Mouse (Mus musculus) ovary, adult 2 months (tissue): ENCODE measurements around the gene Kdm6b. TPM values are rescaled to one million over a fixed set of nuclear protein-coding genes. Genes with fewer than 3 reads are reported as not detected.

Experiments
- polyA plus RNA-seq: library from polyadenylated mRNA; depleted of rRNA; stranded (reverse); fragments of >200 nt; gene quantifications from 2 replicates; pipeline ENCODE4 v1.2.3, GENCODE M21; 2012; rRNA removed

Kdm6b gene
- polyA plus RNA-seq: 15.6 and 16.4 TPM in 2 replicates

DNA sequence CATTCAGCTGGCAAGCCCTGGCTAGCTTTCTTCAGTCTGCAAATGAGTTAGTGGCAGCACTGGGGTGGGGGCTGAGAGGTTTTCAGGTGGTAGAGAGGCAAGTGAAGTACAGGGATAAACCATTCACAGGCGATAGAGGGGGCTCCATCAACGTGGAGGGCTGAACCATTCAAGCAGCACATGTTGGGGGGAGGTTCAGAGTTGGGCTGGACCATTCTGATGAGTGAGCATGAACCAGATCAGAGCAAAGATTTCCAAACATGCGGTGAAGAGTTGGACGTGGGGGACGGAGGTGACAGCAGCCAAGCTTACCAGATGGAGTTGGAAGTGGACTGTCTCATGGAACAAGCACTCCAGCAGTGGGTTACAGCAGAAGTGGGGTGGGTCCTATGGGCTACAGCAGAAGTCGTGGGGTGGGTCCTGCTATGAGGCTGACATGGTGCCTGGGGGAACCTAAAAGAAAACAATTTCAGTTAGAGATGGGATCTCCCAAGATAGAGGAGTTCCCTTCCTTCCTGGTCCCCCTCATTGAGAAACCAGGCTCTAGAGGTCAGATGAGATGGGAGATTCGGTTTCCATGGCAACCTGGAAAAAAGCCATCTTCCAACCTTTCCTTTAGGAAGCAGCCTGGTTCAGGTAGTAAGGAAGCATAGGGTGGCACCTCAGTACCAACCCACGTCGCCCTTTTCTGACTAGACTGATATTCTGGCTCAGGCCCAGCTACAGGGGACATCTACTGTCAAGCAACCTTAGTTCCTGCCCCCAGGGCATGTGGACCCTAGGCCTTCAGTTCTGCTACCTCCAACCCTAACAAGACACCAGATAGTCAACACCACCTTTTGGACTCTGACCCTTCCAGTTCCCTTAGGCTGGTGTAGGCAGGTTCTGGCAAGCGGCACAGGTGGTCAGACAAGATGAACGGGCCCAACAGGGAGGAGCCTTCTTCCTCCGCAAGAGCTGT lies at the start of gene Kdm6b:
TSS of gene Kdm6b (minus strand) at position 455 of the 961 bp plus-strand sequence.

GRCm38 (mm10) chr11:69398059-69398458 lies 15.4 kb downstream of the Kdm6b start, which contains the start of gene Tmem88:
Gene Tmem88 (minus strand): TSS chr11:69398234.

DNA sequence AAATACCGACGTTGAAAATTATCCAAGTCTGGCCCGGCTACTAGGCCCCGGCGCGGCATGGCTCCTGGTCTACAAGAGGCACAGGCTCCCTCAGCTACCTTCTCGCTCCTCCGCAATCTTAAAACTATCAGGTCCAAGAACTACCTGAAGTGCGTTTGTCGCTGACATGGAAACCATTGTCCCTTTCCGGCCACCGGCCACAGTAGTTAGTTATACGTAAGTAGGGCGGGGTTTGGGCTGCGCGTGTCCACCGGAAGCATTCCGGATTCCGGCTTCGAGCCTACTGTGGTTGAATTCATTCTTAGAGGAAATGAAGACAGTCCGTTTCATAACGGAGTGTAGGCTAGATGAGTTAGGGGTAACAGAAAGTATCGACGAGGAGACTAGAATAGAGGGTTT lies 18.2 kb downstream of the Kdm6b start, which contains the start of the genes Naa38 and Cyb5d1:
TSS of gene Naa38 (plus strand) at position 253 of the 399 bp plus-strand sequence.
TSS of gene Cyb5d1 (minus strand) at position 397 of the 399 bp plus-strand sequence.

GRCm38 (mm10) chr11:69369215-69369989 lies 44.1 kb downstream of the Kdm6b start, which contains the start of gene Chd3:
Gene Chd3 (minus strand): TSS chr11:69369406.

Other genes with a start within 250 kb of the Kdm6b start
- gene Alox8, start 215.8 kb downstream of the Kdm6b start, polyA plus RNA-seq: 0.06 TPM in 1 of 2 replicates, not detected in the other
- 1.6 and 1.8 TPM in 2 replicates for gene Gucy2e, start 176.6 kb downstream of the Kdm6b start, polyA plus RNA-seq
- 11.0 and 12.6 TPM in 2 replicates for gene Cntrob, start 89.9 kb downstream of the Kdm6b start, polyA plus RNA-seq
- gene Trappc1, start 89.7 kb downstream of the Kdm6b start, polyA plus RNA-seq: 24.4 and 49.0 TPM in 2 replicates
- gene Kcnab3, start 87.4 kb downstream of the Kdm6b start, polyA plus RNA-seq: 20.8 and 21.2 TPM in 2 replicates
- 4.7 and 4.9 TPM in 2 replicates for gene Rnf227, start 73.2 kb downstream of the Kdm6b start, polyA plus RNA-seq
- 192 and 199 TPM in 2 replicates for gene Chd3, start 44.3 kb downstream of the Kdm6b start, polyA plus RNA-seq
- 297 and 329 TPM in 2 replicates for gene Naa38, start 18.2 kb downstream of the Kdm6b start, polyA plus RNA-seq
- gene Cyb5d1, start 18.0 kb downstream of the Kdm6b start, polyA plus RNA-seq: 18.8 and 20.3 TPM in 2 replicates
- 62.8 and 66.4 TPM in 2 replicates for gene Tmem88, start 15.4 kb downstream of the Kdm6b start, polyA plus RNA-seq
- gene Dnah2, start 135.4 kb upstream of the Kdm6b start, polyA plus RNA-seq: 5.1 and 7.0 TPM in 2 replicates
- 13.1 and 13.5 TPM in 2 replicates for gene Efnb3, start 146.5 kb upstream of the Kdm6b start, polyA plus RNA-seq
- gene Wrap53, start 166.6 kb upstream of the Kdm6b start, polyA plus RNA-seq: 18.8 and 25.8 TPM in 2 replicates
- gene Trp53, start 166.7 kb upstream of the Kdm6b start, polyA plus RNA-seq: 145 and 203 TPM in 2 replicates
- gene Atp1b2, start 192.3 kb upstream of the Kdm6b start, polyA plus RNA-seq: 119 and 137 TPM in 2 replicates
- 5.6 and 7.1 TPM in 2 replicates for gene Shbg, start 204.2 kb upstream of the Kdm6b start, polyA plus RNA-seq
- 4.8 and 5.1 TPM in 2 replicates for gene Sat2, start 208.3 kb upstream of the Kdm6b start, polyA plus RNA-seq
- gene Fxr2, start 219.3 kb upstream of the Kdm6b start, polyA plus RNA-seq: 68.6 and 73.0 TPM in 2 replicates
- gene Sox15, start 241.6 kb upstream of the Kdm6b start, polyA plus RNA-seq: 1.7 and 2.1 TPM in 2 replicates
- 95.9 and 115 TPM in 2 replicates for gene Mpdu1, start 249.0 kb upstream of the Kdm6b start, polyA plus RNA-seq